Mouse (Mus musculus) forelimb bud, embryonic 11.5 days (tissue): ENCODE results near the gene Gm20662.
"Not testable (repeated sequence)": the region's sequence is repeated elsewhere in the genome, so short reads cannot be mapped to it uniquely, and the experiment has no call there.

Source experiments
- DNase-seq: peaks from one replicate; pipeline ENCODE4 v3.0.0-alpha.2; 2012; ENCODE audit warnings: low read depth, low spot score

Gm20662 gene

DNA sequence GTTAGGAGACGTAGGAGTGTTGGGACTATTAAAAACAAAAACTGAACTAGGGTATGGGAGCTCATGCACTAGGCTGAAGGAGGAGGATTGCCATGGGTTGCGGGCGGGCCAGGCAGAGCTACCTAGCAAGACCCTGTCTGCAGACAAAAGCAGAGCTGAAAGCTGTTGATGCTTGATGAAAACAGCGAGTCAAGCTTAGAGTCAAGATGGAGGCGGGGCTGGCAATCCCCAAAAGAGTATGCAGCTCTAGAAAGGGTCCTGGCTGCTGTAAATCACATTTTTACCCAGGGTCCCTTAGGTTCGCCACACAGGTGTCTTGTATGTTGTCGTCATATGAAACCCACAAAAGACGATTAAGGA, 7.4 kb downstream of the Gm20662 start:
- DNase-seq, result no peak

GRCm38 (mm10) chr9:108008041-108008440, 11.9 kb downstream of the Gm20662 start:
- DNase-seq, result no peak

DNA sequence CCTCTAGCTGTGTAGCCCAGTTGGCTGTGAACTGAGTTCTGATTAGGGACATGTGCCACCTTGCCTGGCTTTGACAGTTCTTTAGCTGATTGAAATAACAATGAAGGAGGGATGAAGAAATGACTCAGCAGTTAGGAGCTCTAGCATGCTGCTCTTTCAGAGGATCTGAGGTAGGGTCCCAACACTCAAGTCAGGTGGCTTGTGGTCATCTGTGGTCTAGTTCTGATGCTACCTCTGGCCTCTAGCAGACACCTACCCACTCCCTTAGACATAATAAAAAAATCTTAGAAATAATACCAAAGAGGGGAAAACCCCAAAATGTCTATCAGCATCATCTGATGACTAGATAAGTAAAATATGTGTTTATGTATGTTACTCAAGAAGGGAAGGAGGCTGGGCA, 14.2 kb downstream of the Gm20662 start:
- no peak for DNase-seq

DNA sequence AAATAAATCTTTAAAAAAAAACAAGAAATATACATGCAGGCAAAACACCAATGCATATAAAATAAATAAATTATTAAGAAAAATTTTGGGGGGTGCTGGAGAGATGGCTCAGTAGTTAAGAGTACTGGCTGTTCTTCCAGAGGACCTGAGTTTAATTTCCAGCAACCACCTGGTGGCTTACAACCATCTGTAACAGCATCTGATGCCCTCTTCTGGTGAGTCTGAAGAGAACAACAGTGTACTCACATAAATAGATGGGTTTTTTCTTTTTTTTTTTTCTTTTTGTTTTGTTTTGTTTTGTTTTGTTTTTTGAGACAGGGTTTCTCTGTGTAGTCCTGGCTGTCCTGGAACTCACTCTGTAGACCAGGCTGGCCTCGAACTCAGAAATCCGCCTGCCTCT, 17.4 kb downstream of the Gm20662 start:
- not testable (repeated sequence) for DNase-seq

DNA sequence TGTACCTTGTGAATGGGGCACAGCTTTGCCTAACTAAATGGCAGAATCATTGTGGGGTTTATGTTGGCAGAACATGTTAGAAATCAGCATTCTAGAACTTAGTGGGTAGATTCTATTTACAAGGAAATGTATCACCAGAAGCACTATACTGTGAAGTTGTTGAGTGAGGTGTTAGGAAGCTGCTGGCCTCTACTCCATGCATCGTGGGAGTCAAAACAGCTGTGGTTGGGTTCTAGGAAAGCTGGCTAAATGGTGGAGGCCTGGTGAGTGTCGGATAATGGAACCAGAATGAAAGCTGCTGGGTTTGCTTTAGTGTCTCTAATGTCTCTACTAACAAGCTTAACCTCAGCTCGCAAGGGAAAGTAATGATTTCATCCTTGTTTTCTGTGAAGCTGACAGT, 21.0 kb downstream of the Gm20662 start:
- DNase-seq, result no peak

DNA sequence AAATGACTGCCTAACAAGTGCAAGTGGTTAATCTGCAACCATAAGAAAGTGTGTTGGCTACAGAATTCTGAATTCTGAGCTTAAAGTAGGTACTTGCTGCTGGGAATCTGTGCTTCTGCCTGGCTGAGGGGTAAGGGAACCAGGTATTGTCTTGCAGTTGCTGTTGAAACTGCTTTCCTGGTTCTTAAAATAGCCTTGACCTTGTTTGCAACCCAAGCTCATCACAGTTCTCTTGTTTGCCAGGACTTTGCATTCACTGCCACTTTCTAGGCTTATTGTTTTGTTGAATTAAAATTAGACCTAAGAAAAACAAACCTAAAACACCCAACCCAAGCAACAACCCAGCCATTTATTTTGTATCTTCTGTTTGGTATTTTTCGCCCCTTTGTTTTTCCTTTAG, 24.6 kb downstream of the Gm20662 start:
- no peak for DNase-seq

- DNase-seq, result no peak
Observed at GRCm38 (mm10) chr9:108023216-108023615, 27.1 kb downstream of the Gm20662 start.

DNA sequence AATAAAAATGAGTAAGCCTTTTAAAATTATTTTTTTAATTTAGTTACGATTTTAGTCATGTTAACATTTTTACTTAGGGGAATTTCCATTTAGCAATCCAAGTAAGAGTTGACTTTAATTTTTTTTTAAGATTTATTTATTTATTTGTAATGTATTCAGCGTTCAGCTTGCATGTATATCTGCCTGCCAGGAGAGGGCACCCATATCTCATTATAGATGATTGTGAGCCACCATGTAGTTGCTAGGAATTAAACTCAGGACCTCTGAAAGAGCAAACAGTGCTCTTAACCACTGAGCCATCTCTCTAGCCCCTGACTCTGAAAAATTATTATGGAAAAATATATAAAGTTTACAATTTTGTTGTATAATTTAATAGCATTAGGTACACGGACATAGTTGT, 30.4 kb downstream of the Gm20662 start:
- no peak for DNase-seq

- DNase-seq, result no peak
Observed at GRCm38 (mm10) chr9:108027867-108028266, 31.7 kb downstream of the Gm20662 start.

- DNase-seq, result no peak
Observed at GRCm38 (mm10) chr9:108032126-108032525, 36.0 kb downstream of the Gm20662 start.

- DNase-seq, result no peak
Observed at GRCm38 (mm10) chr9:108035331-108036156, 39.4 kb downstream of the Gm20662 start.

GRCm38 (mm10) chr9:108044751-108045492, 48.8 kb downstream of the Gm20662 start:
- no peak for DNase-seq

GRCm38 (mm10) chr9:108046582-108046981, 50.4 kb downstream of the Gm20662 start:
- DNase-seq, result no peak

GRCm38 (mm10) chr9:108047601-108048565, 51.7 kb downstream of the Gm20662 start:
- DNase-seq, result no peak

- DNase-seq, result no peak
Observed at GRCm38 (mm10) chr9:108048566-108048955, 52.4 kb downstream of the Gm20662 start.

DNA sequence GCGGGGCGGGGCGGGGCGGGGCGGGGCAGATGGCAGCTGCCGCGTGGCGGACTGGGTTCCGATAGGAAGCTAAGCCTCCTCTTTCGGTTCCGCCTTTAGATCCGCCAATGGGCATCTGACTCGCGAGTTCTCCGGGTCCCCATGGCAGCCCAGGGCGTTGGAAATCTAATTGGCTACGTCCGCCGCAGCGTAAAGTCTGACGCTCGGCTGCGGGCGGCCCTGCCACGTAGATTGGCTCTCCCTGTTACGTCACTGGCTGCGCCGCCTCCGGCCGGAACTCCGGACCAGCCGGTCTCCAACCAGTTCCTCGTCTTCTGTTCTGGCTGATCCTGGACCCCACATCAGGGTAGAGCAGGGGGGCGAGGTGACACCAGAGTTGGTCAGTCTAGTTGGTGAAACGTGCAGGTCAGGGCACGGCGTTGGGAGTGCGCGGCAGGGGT, 52.9 kb downstream of the Gm20662 start, which contains the start of gene Gmppb:
TSS of gene Gmppb (plus strand) at position 227 of the 440 bp plus-strand sequence.
- DNase-seq, result peak; percentile 96

DNA sequence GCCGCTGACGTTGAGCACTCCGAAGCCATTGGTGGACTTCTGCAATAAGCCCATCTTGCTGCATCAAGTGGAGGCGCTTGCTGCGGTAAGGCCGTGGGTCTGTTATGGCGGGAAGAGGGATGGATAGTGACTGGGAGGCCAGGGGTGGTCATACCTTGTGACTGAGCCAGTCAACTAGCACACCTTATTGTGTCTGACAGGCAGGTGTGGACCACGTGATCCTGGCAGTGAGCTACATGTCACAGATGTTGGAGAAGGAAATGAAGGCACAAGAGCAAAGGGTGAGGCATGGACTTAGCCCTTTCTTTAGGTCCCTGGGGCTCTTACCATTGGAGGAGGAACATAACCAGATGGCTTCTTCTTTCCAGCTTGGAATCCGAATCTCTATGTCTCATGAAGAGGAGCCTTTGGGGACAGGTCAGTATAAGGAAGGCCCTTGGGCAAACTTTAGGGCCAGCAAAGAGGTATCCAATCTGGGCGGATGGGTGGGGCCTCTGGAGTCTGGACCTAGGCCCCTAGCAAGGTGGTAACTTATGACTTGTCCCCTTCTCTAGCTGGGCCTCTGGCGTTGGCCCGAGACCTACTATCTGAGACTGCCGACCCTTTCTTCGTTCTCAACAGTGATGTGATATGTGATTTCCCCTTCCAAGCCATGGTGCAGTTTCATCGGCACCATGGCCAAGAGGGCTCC, 53.6 kb downstream of the Gm20662 start:
- no peak for DNase-seq

- DNase-seq, result no peak
Observed at GRCm38 (mm10) chr9:108051184-108051930, 55.2 kb downstream of the Gm20662 start.

DNA sequence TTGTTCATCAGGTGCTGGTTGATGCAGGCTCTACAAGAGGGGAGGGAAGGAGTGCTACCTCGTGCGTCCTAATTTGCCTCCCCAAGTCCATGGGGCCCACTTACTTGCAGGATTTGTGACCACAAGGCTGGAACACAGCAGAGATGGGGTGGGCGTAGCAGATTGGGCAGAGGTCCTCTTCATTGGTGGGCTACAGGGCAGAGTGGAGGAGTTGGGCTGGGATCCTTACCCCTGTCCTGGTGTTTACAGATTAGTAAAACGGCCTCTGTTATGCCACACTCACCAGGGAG, 55.7 kb downstream of the Gm20662 start:
- DNase-seq, result no peak

- DNase-seq, result no peak
Observed at GRCm38 (mm10) chr9:108052411-108052810, 56.3 kb downstream of the Gm20662 start.
